Mouse (Mus musculus) bone marrow, adult 2 months (tissue): ENCODE measurements at regions not wholly inside any gene's neighbourhood (a gene's known extent, or its start where the extent isn't known, plus 50 kb on each side); places are given as distances from the start of the nearest gene placed in this dataset.

Experiments
- CTCF ChIP-seq: fragments of 200-500 bp; IDR thresholded peaks from 2 replicates; pipeline ENCODE4 v1.5.1; 2011; ENCODE audit warnings: low read length, control low read depth; ENCODE audit not compliant: control insufficient read depth, insufficient read depth
- POLR2A ChIP-seq: fragments of 200-500 bp; IDR thresholded peaks from 2 replicates; pipeline ENCODE4 v1.6.1; 2011; ENCODE audit warnings: low read depth, mild to moderate bottlenecking, control low read depth, low read length, borderline replicate concordance; ENCODE audit not compliant: control insufficient read depth

DNA sequence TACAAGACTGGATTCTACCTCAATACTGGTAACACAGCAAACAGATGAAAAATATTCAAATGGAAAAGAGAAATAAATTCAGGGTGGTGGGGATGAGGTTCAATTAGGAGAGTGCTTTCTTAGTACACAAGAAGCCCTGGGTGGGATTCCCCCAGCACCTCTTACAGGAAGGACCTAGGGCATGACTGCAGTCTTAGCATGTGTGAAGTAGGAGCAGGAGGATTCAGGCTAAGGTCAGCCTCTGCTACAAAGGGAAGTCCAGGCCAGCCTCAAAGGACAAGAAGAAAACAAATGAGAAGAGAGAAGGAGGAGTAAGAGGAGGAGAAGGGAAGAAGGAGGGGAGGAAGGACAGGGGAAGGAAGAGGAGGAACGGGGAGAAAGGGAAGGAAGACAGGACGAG lies 54.8 kb upstream of the Chd2 start:
- no peak for TF ChIP-seq POLR2A
- TF ChIP-seq CTCF = no peak
